Mouse (Mus musculus) common myeloid progenitor, adult 5-6 weeks (primary cell): ENCODE results near the gene 1600014C23Rik. TPM values are rescaled to one million over a fixed set of nuclear protein-coding genes. Genes with fewer than 3 reads are reported as not detected.

Experiments
- ATAC-seq: replicated peaks from 2 replicates; pipeline ENCODE4 v1.8.0; 2016; ENCODE audit warnings: low read depth, mild to moderate bottlenecking, moderate TSS enrichment, inconsistent platforms; ENCODE audit not compliant: poor library complexity, severe bottlenecking
- total RNA-seq: library from RNA; stranded (forward); fragments of 200-1000, 187-1606 nt; gene quantifications from 2 replicates; pipeline ENCODE4 v1.2.3, GENCODE M21; 2017

1600014C23Rik gene
- total RNA-seq, 1 experiment from 2014 or later = not detected

GRCm38 (mm10) chr17:45754186-45754862 is 20.7 kb upstream of the 1600014C23Rik start:
- no peak for ATAC-seq

- ATAC-seq = peak; percentile 80
Observed at GRCm38 (mm10) chr17:45752678-45753077, 19.0 kb upstream of the 1600014C23Rik start.

GRCm38 (mm10) chr17:45752053-45752452 is 18.4 kb upstream of the 1600014C23Rik start:
- ATAC-seq = 0 out of 2 replicates have a peak, but pooled peaks have one; percentile 7

- ATAC-seq = no peak
Observed at GRCm38 (mm10) chr17:45751359-45751758, 17.7 kb upstream of the 1600014C23Rik start.

- no peak for ATAC-seq
Observed at GRCm38 (mm10) chr17:45749100-45749499, 15.5 kb upstream of the 1600014C23Rik start.

GRCm38 (mm10) chr17:45747858-45748785 is 14.5 kb upstream of the 1600014C23Rik start:
- ATAC-seq = no peak

- peak; percentile 48 for ATAC-seq
Observed at GRCm38 (mm10) chr17:45747293-45747692, 13.6 kb upstream of the 1600014C23Rik start.

GRCm38 (mm10) chr17:45746755-45747154 is 13.1 kb upstream of the 1600014C23Rik start:
- peak; percentile 51 for ATAC-seq

- ATAC-seq = no peak
Observed at GRCm38 (mm10) chr17:45745629-45746028, 12.0 kb upstream of the 1600014C23Rik start.

- ATAC-seq = peak; percentile 36; the same call in 1 of the 2 replicates
Observed at GRCm38 (mm10) chr17:45742371-45743147, 8.9 kb upstream of the 1600014C23Rik start.

- ATAC-seq = peak; percentile 62
Observed at GRCm38 (mm10) chr17:45737078-45737601, 3.5 kb upstream of the 1600014C23Rik start.

GRCm38 (mm10) chr17:45736311-45737077 is 2.9 kb upstream of the 1600014C23Rik start:
- ATAC-seq = peak; percentile 26; the same call in 1 of the 2 replicates

- ATAC-seq = peak; percentile 50
Observed at GRCm38 (mm10) chr17:45735382-45736310, 2.0 kb upstream of the 1600014C23Rik start.

GRCm38 (mm10) chr17:45734881-45735280 is 1.2 kb upstream of the 1600014C23Rik start:
- no peak for ATAC-seq

- no peak for ATAC-seq
Observed at GRCm38 (mm10) chr17:45734333-45734732, 689 bp upstream of the 1600014C23Rik start.

- no peak for ATAC-seq
Observed at GRCm38 (mm10) chr17:45733038-45733734, 458 bp downstream of the 1600014C23Rik start.

GRCm38 (mm10) chr17:45731172-45731864 is 2.3 kb downstream of the 1600014C23Rik start:
- peak; percentile 62 for ATAC-seq
